Mouse (Mus musculus) intestine, postnatal 0 days (tissue): ENCODE data around the gene Megf11. TPM values are rescaled to one million over a fixed set of nuclear protein-coding genes. Genes with fewer than 3 reads are reported as not detected.

Experiments
- ATAC-seq: fragments of 200-750 bp; cut with Nextera tagmentation; 2 replicates; pipeline ENCODE4 v1.8.0; 2017; ENCODE audit warnings: mild to moderate bottlenecking, moderate TSS enrichment, moderate library complexity
- H3K27ac ChIP-seq: fragments of 300-500 bp; sonication (generic); 2 replicates; pipeline ENCODE4 v1.5.1; 2014; ENCODE audit warnings: mild to moderate bottlenecking, low read depth, low read length, moderate library complexity
- H3K27me3 ChIP-seq: fragments of 300-500 bp; sonication (generic); replicated peaks from 2 replicates; pipeline ENCODE4 v1.6.1; 2014; ENCODE audit warnings: low read length, mixed read lengths; ENCODE audit not compliant: control insufficient read depth, insufficient read depth
- H3K36me3 ChIP-seq: fragments of 300-500 bp; sonication (generic); 2 replicates; pipeline ENCODE4 v1.6.1; 2014; ENCODE audit warnings: mild to moderate bottlenecking, moderate library complexity; ENCODE audit not compliant: control insufficient read depth, insufficient read depth
- H3K4me1 ChIP-seq: fragments of 300-500 bp; sonication (generic); replicated peaks from 2 replicates; pipeline ENCODE4 v1.6.1; 2014; ENCODE audit warnings: antibody characterized with exemption, low read length, mixed read lengths; ENCODE audit not compliant: control insufficient read depth, insufficient read depth
- H3K4me2 ChIP-seq: fragments of 300-500 bp; sonication (generic); replicated peaks from 2 replicates; pipeline ENCODE4 v1.6.1; 2014; ENCODE audit warnings: low read depth, mild to moderate bottlenecking, moderate library complexity
- H3K4me3 ChIP-seq: fragments of 300-500 bp; sonication (generic); 2 replicates; pipeline ENCODE4 v1.5.1; 2014; ENCODE audit warnings: low read depth, low read length
- H3K9ac ChIP-seq: fragments of 300-500 bp; sonication (generic); 2 replicates; pipeline ENCODE4 v1.6.1; 2014; ENCODE audit warnings: mild to moderate bottlenecking, low read depth, low read length
- H3K9me3 ChIP-seq: fragments of 300-500 bp; sonication (generic); 2 replicates; pipeline ENCODE4 v1.6.1; 2016; ENCODE audit warnings: mixed run types; ENCODE audit not compliant: control insufficient read depth
- CTCF ChIP-seq: sonication (generic); IDR thresholded peaks from 2 replicates; pipeline ENCODE4 v1.5.1; 2016; ENCODE audit warnings: low read depth, mild to moderate bottlenecking, control low read depth, antibody characterized with exemption, moderate library complexity
- WGBS: fragments of 180-500 bp; shearing (Covaris S2); extraction: QIAGEN DNeasy Blood & Tissue Kit; methylation state at CpG from one replicate; pipeline ENCODE4 v1.1.7; 2014; 5-methylcytosine and 5-hydroxymethylcytosine counted together
- polyA plus RNA-seq: library from polyadenylated mRNA; unstranded; fragments of >200 nt; fragmentation: Nextera tagmentation; extraction: Ambion mirVana; gene quantifications from 2 replicates; pipeline ENCODE4 v1.2.1, GENCODE M21; 2015

The Megf11 gene
- polyA plus RNA-seq, 1 experiment from 2014 or later = 0.69 TPM

DNA sequence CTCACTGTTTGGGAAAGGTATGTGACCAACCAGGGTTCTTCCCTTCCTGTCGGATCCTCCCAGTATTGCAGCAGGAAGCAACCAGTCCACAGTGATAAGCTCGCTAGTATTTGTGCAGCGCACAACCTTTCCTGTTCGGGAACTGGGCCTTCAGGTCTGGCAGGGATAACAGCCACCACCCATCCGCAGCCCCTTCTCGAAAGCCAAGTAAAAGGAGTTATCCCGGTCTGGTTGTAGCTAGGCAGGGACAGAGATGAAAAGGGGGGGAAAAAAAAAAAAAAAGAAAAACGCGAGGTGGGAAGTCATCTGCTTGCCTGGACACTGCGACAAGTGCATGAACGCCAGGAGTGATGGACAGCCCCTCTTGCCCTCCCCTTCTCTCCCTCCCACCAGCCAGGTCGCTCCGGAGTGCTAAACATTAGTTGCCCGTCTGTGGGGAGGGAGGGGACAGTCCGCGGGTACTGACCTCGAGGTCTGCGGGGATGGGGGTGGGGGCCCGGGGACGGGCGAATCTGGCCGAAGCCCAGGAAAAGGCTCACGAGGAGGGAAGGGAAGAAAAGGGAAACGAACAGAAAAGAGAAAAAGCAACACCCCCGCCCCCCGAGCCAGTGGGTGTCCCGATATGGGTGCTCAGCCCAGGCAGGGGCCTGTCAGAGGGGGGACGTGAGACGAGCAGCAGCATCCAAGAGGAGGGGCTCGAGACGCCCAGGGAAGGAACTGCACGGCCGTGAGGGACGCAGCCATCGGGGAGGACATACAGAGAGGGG lies 351.4 kb downstream of the Megf11 start:
- H3K27me3 ChIP-seq = no peaks in the 10 kb centered on the region
- H3K4me2 ChIP-seq = peak overlapping the region; percentile 64
- no peaks in the 10 kb centered on the region for H3K9me3 ChIP-seq
- under 1% methylated on average over 33 of the region's 35 CpGs for WGBS
- H3K9ac ChIP-seq = peak overlapping the region; percentile 96
- H3K4me3 ChIP-seq = peak overlapping the region; percentile 90
- peak; percentile 58 for TF ChIP-seq CTCF
- H3K27ac ChIP-seq = peak overlapping the region; percentile 95
- ATAC-seq = peak; percentile 59
- H3K36me3 ChIP-seq = no peaks in the 10 kb centered on the region
- H3K4me1 ChIP-seq = 0 out of 2 replicates have a peak, but pooled peaks cover 3% of the 10 kb centered on the region

DNA sequence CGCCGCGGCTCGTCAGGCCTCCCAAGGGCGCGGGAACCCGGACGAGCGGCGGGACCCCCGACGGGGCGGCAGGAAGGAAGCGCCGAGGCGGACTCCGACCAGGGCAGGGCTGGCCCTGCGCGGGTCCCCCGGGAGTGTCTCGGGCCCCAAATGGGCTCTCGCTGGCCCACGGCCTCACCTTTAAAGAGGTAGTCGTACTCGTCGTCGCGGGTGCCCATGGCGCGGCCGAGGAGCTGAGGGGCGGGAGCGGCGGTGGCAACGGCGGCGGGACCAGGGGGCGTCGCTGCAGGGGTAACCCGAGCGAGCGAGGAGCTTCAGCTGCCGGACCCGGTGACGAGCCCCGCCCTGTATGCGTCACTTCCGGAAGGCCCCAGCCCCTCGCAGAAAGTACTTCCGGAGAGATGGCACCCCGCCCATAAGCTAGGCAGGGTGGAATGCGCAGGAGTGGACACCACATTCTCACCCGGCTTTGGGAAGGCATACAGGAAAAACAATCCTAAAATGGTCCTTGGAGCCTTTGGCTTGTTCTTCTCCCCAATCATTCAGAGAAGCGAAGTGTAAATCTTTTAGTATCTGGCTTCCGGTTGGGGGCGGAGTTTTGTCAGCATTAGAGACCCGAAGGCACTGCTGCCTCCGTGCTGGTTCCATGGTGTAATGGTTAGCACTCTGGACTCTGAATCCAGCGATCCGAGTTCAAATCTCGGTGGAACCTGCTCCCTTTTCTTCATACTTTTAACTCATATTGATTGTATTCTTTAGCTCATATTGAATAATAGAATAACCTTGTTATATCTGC lies 352.2 kb downstream of the Megf11 start, which contains the start of gene Rab11a:
Gene Rab11a, minus strand, starts transcription at position 353 of the 796 bp plus-strand sequence.
- Histone ChIP-seq H3K36me3 (no peaks in the 10 kb centered on the region), H3K9me3 (no peaks in the 10 kb centered on the region), H3K27me3 (no peaks in the 10 kb centered on the region), H3K9ac (peak within 1 kb of the TSS; percentile 96), H3K4me2 (peak within 1 kb of the TSS; percentile 64), H3K4me3 (peak within 1 kb of the TSS; percentile 90), H3K27ac (peak within 1 kb of the TSS; percentile 95), H3K4me1 (0 out of 2 replicates have a peak, but pooled peaks cover 3% of the 10 kb centered on the region)
- TF ChIP-seq CTCF = peak; percentile 49
- under 1% methylated on average over 55 of the region's 61 CpGs for WGBS
- ATAC-seq = peak; percentile 92

DNA sequence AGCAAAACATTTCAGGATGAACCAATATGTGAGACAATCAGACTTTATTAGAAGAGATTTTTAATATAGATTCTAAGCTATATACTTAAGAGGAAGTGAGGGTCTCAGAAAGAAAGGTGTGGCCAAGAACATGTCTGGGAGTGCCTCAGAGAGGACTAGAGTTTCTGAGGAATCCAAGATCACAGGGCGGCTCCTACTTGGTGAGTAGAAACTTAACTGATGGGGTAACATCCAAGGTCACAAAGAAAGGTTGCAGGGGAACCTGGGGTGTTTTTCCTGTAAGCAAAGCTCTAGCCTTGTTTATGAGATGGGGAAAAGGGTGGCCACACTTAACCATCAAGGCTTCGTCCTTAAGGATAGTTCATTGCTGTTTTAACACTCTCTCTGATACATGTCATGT lies 353.6 kb downstream of the Megf11 start:
- Histone ChIP-seq H3K27ac (no peak overlapping the region), H3K4me2 (no peak overlapping the region), H3K4me3 (no peak overlapping the region), H3K9me3 (no peaks in the 10 kb centered on the region), H3K36me3 (no peaks in the 10 kb centered on the region), H3K27me3 (no peaks in the 10 kb centered on the region), H3K4me1 (0 out of 2 replicates have a peak, but pooled peaks cover 3% of the 10 kb centered on the region), H3K9ac (no peak overlapping the region)
- 79% methylated on average over 2 of the region's 2 CpGs for WGBS
- no peak for TF ChIP-seq CTCF
- ATAC-seq = no peak

DNA sequence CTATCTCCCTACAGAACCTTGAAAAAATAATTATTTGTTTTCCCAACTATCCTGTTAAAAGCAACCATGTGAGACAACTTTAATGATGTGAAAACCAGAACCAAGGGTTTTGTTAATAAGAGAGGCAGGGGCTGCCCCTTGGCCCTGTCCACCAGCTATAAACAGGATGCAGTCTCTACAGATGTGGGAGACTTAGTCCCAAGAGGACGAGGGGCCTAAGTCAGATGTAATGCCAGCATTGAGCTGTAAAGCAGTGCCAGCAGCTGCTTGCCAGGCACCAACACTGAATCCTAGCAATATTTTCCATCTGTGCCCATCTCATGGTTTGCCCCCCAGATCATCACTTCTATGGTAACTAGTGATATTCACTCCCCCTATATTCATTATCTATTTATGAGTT lies 357.0 kb downstream of the Megf11 start:
- Histone ChIP-seq H3K9ac (no peak overlapping the region), H3K27ac (no peak overlapping the region), H3K4me2 (no peak overlapping the region), H3K27me3 (no peaks in the 10 kb centered on the region), H3K4me1 (no peaks in the 10 kb centered on the region), H3K4me3 (no peak overlapping the region), H3K9me3 (no peaks in the 10 kb centered on the region), H3K36me3 (no peaks in the 10 kb centered on the region)
- ATAC-seq = no peak
- whole genome bisulfite sequencing = 62% methylated on average over 1 of the region's 1 CpGs
- no peak for TF ChIP-seq CTCF

DNA sequence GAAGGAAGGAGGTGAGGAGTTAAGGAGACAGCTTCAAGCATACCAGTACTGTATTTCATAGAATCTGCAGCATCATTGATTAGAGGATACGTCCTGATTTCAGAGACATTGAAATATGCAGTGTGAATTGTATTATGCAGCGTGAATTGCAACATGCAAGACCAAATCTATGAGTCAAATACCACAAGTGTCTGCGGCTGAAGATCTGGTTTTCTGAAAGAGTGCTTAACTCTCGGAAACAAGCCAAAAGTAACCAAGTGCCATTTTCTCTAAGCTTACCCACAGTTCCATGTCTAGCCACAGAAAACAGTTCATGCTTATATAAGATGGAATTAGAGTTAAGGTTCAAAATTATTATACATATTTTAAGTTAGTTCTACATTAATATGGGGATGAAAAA lies 362.3 kb downstream of the Megf11 start:
- Histone ChIP-seq H3K27me3 (no peaks in the 10 kb centered on the region), H3K9ac (no peak overlapping the region), H3K27ac (no peak overlapping the region), H3K4me3 (no peak overlapping the region), H3K4me2 (no peak overlapping the region), H3K9me3 (no peaks in the 10 kb centered on the region), H3K36me3 (no peaks in the 10 kb centered on the region), H3K4me1 (no peaks in the 10 kb centered on the region)
- TF ChIP-seq CTCF = no peak
- ATAC-seq = no peak
- WGBS = 81% methylated on average over 4 of the region's 4 CpGs

DNA sequence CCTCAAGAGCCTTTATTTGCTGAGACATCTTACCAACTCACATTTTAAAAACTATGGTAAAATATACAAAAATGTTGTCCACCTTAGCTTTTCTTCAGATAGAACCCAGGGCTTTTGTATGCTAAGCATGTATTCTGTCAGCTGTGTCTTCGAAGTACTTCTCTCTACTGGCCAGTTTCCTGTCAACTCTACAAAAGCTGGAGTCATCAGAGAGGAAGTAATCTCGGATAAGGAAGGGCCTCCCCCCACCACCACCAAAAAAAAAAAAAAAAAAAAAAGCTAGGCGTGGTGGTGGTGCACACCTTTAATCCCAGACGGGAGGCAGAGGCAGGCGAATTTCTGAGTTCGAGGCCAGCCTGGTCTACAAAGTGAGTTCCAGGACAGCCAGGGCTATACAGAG lies 363.9 kb downstream of the Megf11 start:
- no peak overlapping the region for H3K27ac ChIP-seq
- H3K4me2 ChIP-seq = no peak overlapping the region
- ATAC-seq = no peak
- H3K4me1 ChIP-seq = no peaks in the 10 kb centered on the region
- no peak for TF ChIP-seq CTCF
- WGBS = 76% methylated on average over 6 of the region's 6 CpGs
- no peaks in the 10 kb centered on the region for H3K9me3 ChIP-seq
- H3K4me3 ChIP-seq = no peak overlapping the region
- H3K27me3 ChIP-seq = no peaks in the 10 kb centered on the region
- H3K36me3 ChIP-seq = no peaks in the 10 kb centered on the region
- H3K9ac ChIP-seq = no peak overlapping the region
